In the genomic region with DNA sequence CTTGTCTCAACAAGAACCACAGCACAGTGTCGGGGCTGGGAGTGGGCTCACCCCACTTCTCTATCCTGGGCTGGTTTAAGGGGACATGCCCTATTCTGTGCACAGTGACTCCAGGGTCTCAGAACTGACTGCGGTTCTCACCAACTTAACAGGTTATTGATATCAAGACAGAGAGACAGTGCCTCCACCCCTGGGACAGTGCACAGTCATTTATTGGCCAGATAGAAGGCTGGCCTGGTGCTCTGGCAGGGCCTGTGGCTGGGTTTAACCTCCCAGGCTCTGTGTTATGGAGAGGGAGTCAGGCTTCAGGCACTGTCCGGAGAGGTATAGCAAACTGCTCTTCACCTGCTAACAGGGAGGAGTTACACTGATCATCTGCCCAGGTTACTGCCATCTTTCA, we compare ENCODE assay signal across 15 mouse cellular contexts. TPM values are rescaled to one million over a fixed set of nuclear protein-coding genes. Genes with fewer than 3 reads are reported as not detected.
DNase-seq lines count a peak whose midpoint lies in the region; ATAC-seq and TF ChIP-seq lines count a peak whose summit lies in the region.
"Had no signal": no experiment of that assay in that cellular context is flagged by ENCODE, and none has a peak within 500 bp of the region (broad histone marks: within the 10 kb centered on the region; RNA-seq: fewer than 3 reads in every experiment).

No protein-coding gene starts in this region.

- no peak overlapping the region for H3K4me2 ChIP-seq in intestine, postnatal 0 days (replicated peaks; ENCODE audit: low read depth)
- H3K4me2 ChIP-seq in stomach, embryonic 16.5 days (ENCODE audit: low read depth, low read length) = no peak overlapping the region
- H3K4me2 ChIP-seq: embryonic facial prominence, embryonic 15.5 days; midbrain, embryonic 15.5 days; neural tube, embryonic 13.5 days had no signal

- peak; percentile 60 for DNase-seq in kidney, adult 9 months
- no peak for DNase-seq in kidney, adult 11 months
- DNase-seq in spleen, adult 2 months (ENCODE audit: low read depth in 1 of 2, low spot score in 2 of 2) = no peak
- DNase-seq in spleen, postnatal 14 days (ENCODE audit: low spot score in 2 of 2) = no peak
- no peak for DNase-seq in cerebellum, adult 9-10 months
- no peak for DNase-seq in urinary bladder, postnatal 36 days (ENCODE audit: low spot score in 2 of 2)
- DNase-seq: cerebellum, postnatal 36 days had no signal

- no peaks in the 10 kb centered on the region for H3K27me3 ChIP-seq in spleen, adult 2 months (ENCODE audit: control insufficient read depth, insufficient read depth, low read length)
- no peaks in the 10 kb centered on the region for H3K27me3 ChIP-seq in intestine, postnatal 0 days (replicated peaks; ENCODE audit: control insufficient read depth, insufficient read depth, low read length)
- no peaks in the 10 kb centered on the region for H3K27me3 ChIP-seq in stomach, embryonic 16.5 days (ENCODE audit: control insufficient read depth, insufficient read depth, low read length)
- H3K27me3 ChIP-seq: embryonic facial prominence, embryonic 15.5 days; midbrain, embryonic 15.5 days; neural tube, embryonic 13.5 days had no signal

- ATAC-seq in intestine, postnatal 0 days = no peak
- no peak for ATAC-seq in stomach, embryonic 16.5 days (ENCODE audit: insufficient read depth, low FRiP score)
- ATAC-seq: midbrain, embryonic 15.5 days had no signal

- TF ChIP-seq CTCF in spleen, adult 2 months (IDR thresholded peaks at IDR 0.05; ENCODE audit: extremely low read depth, insufficient read depth, insufficient read length, insufficient replicate concordance) = no peak
- TF ChIP-seq CTCF in intestine, postnatal 0 days (IDR thresholded peaks at IDR 0.05; ENCODE audit: low read depth) = no peak

- H3K27ac ChIP-seq in spleen, adult 2 months (ENCODE audit: insufficient read depth, low read length) = peak overlapping the region; percentile 64
- H3K27ac ChIP-seq in intestine, postnatal 0 days (ENCODE audit: low read depth, low read length) = peak overlapping the region; percentile 69; the same call in 1 of the 2 replicates
- H3K27ac ChIP-seq in stomach, embryonic 16.5 days (ENCODE audit: low read length) = peak overlapping the region; percentile 92
- H3K27ac ChIP-seq: embryonic facial prominence, embryonic 15.5 days; left cerebral cortex, adult 2 months; liver, embryonic 14.5 days; midbrain, embryonic 15.5 days had no signal

- no peaks in the 10 kb centered on the region for H3K4me1 ChIP-seq in spleen, adult 2 months (ENCODE audit: control insufficient read depth, insufficient read depth, insufficient read length)
- H3K4me1 ChIP-seq in intestine, postnatal 0 days (replicated peaks; ENCODE audit: control insufficient read depth, insufficient read depth, low read length) = peaks cover 26% of the 10 kb centered on the region
- H3K4me1 ChIP-seq in stomach, embryonic 16.5 days (ENCODE audit: control insufficient read depth, insufficient read depth, low read length) = peaks cover 64% of the 10 kb centered on the region

- no peak overlapping the region for H3K9ac ChIP-seq in intestine, postnatal 0 days (ENCODE audit: low read depth, low read length)
- H3K9ac ChIP-seq in stomach, embryonic 16.5 days (ENCODE audit: low read length) = peak overlapping the region; percentile 37; the same call in 1 of the 2 replicates
- H3K9ac ChIP-seq: embryonic facial prominence, embryonic 15.5 days; liver, embryonic 14.5 days; midbrain, embryonic 15.5 days had no signal

- TF ChIP-seq POLR2A in spleen, adult 2 months (IDR thresholded peaks at IDR 0.05; ENCODE audit: low read depth, low read length) = no peak

- WGBS in spleen, adult 2 months = 84% methylated on average over 3 of the region's 3 CpGs
- WGBS in intestine, postnatal 0 days = 67% methylated on average over 3 of the region's 3 CpGs
- WGBS in stomach, embryonic 16.5 days = 60% methylated on average over 3 of the region's 3 CpGs

- no peaks in the 10 kb centered on the region for H3K36me3 ChIP-seq in spleen, adult 2 months (ENCODE audit: control insufficient read depth, insufficient read depth, low read length)
- H3K36me3 ChIP-seq in intestine, postnatal 0 days (ENCODE audit: control insufficient read depth, insufficient read depth) = no peaks in the 10 kb centered on the region
- H3K36me3 ChIP-seq in stomach, embryonic 16.5 days (ENCODE audit: control insufficient read depth, insufficient read depth, low read length) = no peaks in the 10 kb centered on the region
- H3K36me3 ChIP-seq: embryonic facial prominence, embryonic 15.5 days; midbrain, embryonic 15.5 days; neural tube, embryonic 13.5 days had no signal

- no peak overlapping the region for H3K4me3 ChIP-seq in spleen, adult 2 months (ENCODE audit: extremely low read depth, insufficient read depth, insufficient read length)
- no peak overlapping the region for H3K4me3 ChIP-seq in intestine, postnatal 0 days (ENCODE audit: low read depth, low read length)
- H3K4me3 ChIP-seq in stomach, embryonic 16.5 days (replicated peaks; ENCODE audit: low read length) = no peak overlapping the region
- H3K4me3 ChIP-seq: embryonic facial prominence, embryonic 15.5 days; left cerebral cortex, adult 2 months; midbrain, embryonic 15.5 days; neural tube, embryonic 13.5 days had no signal

- no peaks in the 10 kb centered on the region for H3K9me3 ChIP-seq in intestine, postnatal 0 days (ENCODE audit: control insufficient read depth)
- H3K9me3 ChIP-seq in stomach, embryonic 16.5 days (replicated peaks; ENCODE audit: control insufficient read depth, low read length) = no peaks in the 10 kb centered on the region
- H3K9me3 ChIP-seq: embryonic facial prominence, embryonic 15.5 days; midbrain, embryonic 15.5 days; neural tube, embryonic 13.5 days had no signal

RNA-seq across cellular contexts. Expression of a gene that starts 57.3 kb away (rescaled TPM):
- 0.12 TPM in 1 of 2 replicates, not detected in the other for polyA plus RNA-seq in spleen, adult 2 months (2012; rRNA removed)
- 164 and 187 TPM in 2 replicates for polyA plus RNA-seq in intestine, postnatal 0 days (2015; fragmentation: Nextera tagmentation; extraction: Ambion mirVana)
- polyA plus RNA-seq in stomach, embryonic 16.5 days (2015; fragmentation: Nextera tagmentation; extraction: Ambion mirVana) = 8.2 and 8.7 TPM in 2 replicates
- polyA plus RNA-seq: adrenal gland, adult 2 months; midbrain, embryonic 15.5 days; neural tube, embryonic 13.5 days had no signal

Comparison
In these comparisons a context has a peak if more than half of its experiments do, and no peak if none do; other contexts are left out.
1. RNA of a gene that starts 57.3 kb away (polyA plus RNA-seq): 164 to 187 TPM in intestine, postnatal 0 days; 8.2 to 8.7 TPM in stomach, embryonic 16.5 days and 0.12 TPM in spleen, adult 2 months; every median in the first group is over 10 times any median in the second.
2. Peak in every context shown above with its lines, with median percentiles within 50 percentile points of each other: H3K27ac ChIP-seq.